Mouse (Mus musculus) liver, embryonic 15.5 days (tissue): Measurements from ENCODE around the gene Etfdh. TPM values are rescaled to one million over a fixed set of nuclear protein-coding genes. Genes with fewer than 3 reads are reported as not detected.

Source experiments
- ATAC-seq: fragments of 200-750 bp; cut with Nextera tagmentation; 2 replicates; pipeline ENCODE4 v1.8.0; 2017; ENCODE audit warnings: moderate number of reproducible peaks, mild to moderate bottlenecking, moderate library complexity; ENCODE audit not compliant: insufficient read depth
- H3K27ac ChIP-seq: fragments of 300-500 bp; sonication (generic); replicated peaks from 2 replicates; pipeline ENCODE4 v1.5.1; 2015; ENCODE audit warnings: mild to moderate bottlenecking, inconsistent platforms
- H3K27me3 ChIP-seq: fragments of 300-500 bp; sonication (generic); 2 replicates; pipeline ENCODE4 v1.6.1; 2015; ENCODE audit warnings: mild to moderate bottlenecking, inconsistent platforms
- H3K36me3 ChIP-seq: fragments of 300-500 bp; sonication (generic); replicated peaks from 2 replicates; pipeline ENCODE4 v1.6.1; 2015; ENCODE audit warnings: moderate library complexity, mild to moderate bottlenecking, inconsistent platforms
- H3K4me1 ChIP-seq: fragments of 300-500 bp; sonication (generic); replicated peaks from 2 replicates; pipeline ENCODE4 v1.6.1; 2015; ENCODE audit warnings: inconsistent platforms
- H3K4me2 ChIP-seq: fragments of 300-500 bp; sonication (generic); 2 replicates; pipeline ENCODE4 v1.6.1; 2015; ENCODE audit warnings: moderate library complexity, mild to moderate bottlenecking, inconsistent platforms
- H3K4me3 ChIP-seq: fragments of 300-500 bp; sonication (generic); replicated peaks from 2 replicates; pipeline ENCODE4 v1.5.1; 2015; ENCODE audit warnings: mild to moderate bottlenecking, inconsistent platforms
- H3K9ac ChIP-seq: fragments of 300-500 bp; sonication (generic); 2 replicates; pipeline ENCODE4 v1.6.1; 2015; ENCODE audit warnings: moderate library complexity, mild to moderate bottlenecking, inconsistent platforms
- H3K9me3 ChIP-seq: fragments of 300-500 bp; sonication (generic); replicated peaks from 2 replicates; pipeline ENCODE4 v1.6.1; 2016; ENCODE audit warnings: inconsistent platforms
- WGBS: fragments of 180-500 bp; shearing (Covaris S2); methylation state at CpG from one replicate; pipeline ENCODE4 v1.1.7; 2015; ENCODE audit warnings: mixed read lengths; ENCODE audit not compliant: insufficient replicate concordance; 5-methylcytosine and 5-hydroxymethylcytosine counted together
- polyA plus RNA-seq: library from polyadenylated mRNA; unstranded; fragments of >200 nt; fragmentation: Nextera tagmentation; extraction: Ambion mirVana; gene quantifications from 2 replicates; pipeline ENCODE4 v1.2.1, GENCODE M21; 2015

Etfdh gene
- 44.5 and 47.5 TPM in 2 replicates for polyA plus RNA-seq

DNA sequence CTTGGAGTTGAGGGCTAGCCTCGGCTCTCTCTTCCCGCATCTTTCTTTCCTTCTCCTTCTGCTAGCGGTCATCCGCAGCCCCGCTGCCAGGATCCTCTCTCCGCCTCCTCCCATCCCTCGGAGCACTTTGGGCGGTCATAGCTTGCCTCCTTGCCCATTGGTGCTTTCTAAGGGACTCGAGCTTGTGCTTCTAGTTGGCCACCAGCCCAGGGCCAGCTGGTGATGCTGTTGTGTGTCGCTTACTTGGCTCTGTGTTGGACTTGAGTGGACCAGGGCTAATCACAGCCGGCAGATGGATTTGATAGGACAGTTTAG, at the start of gene Etfdh:
Gene Etfdh (minus strand): TSS at position 85 of the 315 bp plus-strand sequence.
- Histone ChIP-seq H3K4me3 (peak within 1 kb of the TSS; percentile 97), H3K9ac (peak within 1 kb of the TSS; percentile 91), H3K27me3 (no peaks in the 10 kb centered on the region), H3K36me3 (peaks cover 26% of the 10 kb centered on the region), H3K4me2 (peak within 1 kb of the TSS; percentile 90), H3K4me1 (peaks cover 17% of the 10 kb centered on the region), H3K9me3 (no peaks in the 10 kb centered on the region), H3K27ac (peak within 1 kb of the TSS; percentile 94)
- WGBS = 2% methylated on average over 11 of the region's 11 CpGs
- peak; percentile 29 for ATAC-seq

DNA sequence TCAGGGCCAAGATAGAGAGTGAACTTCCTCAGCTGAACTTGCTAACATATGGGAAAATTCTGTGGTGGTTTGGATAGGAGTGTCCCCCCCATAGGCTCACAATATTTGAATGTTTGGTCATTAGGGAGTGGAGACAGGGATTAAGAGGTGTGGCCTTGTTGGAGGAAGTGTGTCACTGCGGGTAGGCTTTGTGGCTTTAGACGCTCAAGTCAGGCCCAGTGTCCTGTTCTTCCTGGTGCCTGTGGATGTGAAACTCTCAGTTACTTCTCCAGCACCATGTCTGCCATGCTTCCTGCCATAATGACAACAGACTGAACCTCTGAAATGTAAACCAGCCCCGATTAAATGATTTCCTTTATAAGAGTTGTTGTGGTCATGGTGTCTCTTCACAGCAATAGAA, 47.1 kb upstream of the Etfdh start:
- Histone ChIP-seq H3K36me3 (no peaks in the 10 kb centered on the region), H3K27ac (no peak overlapping the region), H3K4me2 (no peak overlapping the region), H3K27me3 (no peaks in the 10 kb centered on the region), H3K4me3 (no peak overlapping the region), H3K9me3 (no peaks in the 10 kb centered on the region), H3K9ac (no peak overlapping the region), H3K4me1 (no peaks in the 10 kb centered on the region)
- WGBS = 63% methylated on average over 3 of the region's 3 CpGs
- no peak for ATAC-seq

DNA sequence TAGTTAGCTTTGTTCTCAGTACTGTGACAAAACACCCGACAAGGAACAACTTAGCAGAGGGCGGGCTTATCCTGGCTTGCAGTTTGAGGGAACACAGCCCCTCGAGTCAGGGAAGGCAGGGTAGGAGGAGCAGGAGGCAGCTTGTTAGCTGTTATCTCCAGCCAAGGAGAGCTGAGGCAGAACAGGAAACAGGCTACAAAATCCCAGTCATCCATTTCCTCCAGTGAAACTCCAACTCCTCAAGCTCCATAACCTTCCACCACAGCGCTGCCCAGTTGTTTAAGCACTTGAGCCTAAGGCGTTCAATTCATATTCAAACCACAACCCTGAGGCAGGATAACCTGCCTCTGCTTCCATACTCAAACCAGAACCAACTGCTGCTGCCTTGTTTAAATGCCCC, 45.3 kb upstream of the Etfdh start:
- WGBS = 49% methylated on average over 5 of the region's 5 CpGs
- no peaks in the 10 kb centered on the region for H3K36me3 ChIP-seq
- H3K4me3 ChIP-seq = no peak overlapping the region
- ATAC-seq = no peak
- H3K27me3 ChIP-seq = no peaks in the 10 kb centered on the region
- H3K4me1 ChIP-seq = no peaks in the 10 kb centered on the region
- H3K4me2 ChIP-seq = no peak overlapping the region
- no peaks in the 10 kb centered on the region for H3K9me3 ChIP-seq
- H3K9ac ChIP-seq = no peak overlapping the region
- no peak overlapping the region for H3K27ac ChIP-seq

DNA sequence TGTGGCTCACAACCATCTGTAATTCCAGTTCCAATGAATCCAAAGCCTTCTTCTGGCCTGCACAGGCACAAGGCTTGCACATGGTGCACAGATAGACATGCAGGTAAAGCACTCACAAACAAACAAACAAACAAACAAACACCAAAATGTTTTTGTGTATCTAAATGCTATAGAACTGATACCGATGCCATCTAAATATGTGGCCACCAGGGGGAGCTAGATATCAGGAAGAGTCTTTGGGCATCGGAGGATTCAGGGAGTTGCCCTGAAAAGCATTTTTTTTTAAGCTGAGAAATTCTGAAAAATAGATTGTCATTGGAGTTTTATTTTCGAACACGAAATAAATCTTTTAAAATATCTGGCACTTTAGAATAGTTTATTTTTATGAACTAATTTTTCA, 43.8 kb upstream of the Etfdh start:
- ATAC-seq = no peak
- 5% methylated on average over 4 of the region's 4 CpGs for WGBS

DNA sequence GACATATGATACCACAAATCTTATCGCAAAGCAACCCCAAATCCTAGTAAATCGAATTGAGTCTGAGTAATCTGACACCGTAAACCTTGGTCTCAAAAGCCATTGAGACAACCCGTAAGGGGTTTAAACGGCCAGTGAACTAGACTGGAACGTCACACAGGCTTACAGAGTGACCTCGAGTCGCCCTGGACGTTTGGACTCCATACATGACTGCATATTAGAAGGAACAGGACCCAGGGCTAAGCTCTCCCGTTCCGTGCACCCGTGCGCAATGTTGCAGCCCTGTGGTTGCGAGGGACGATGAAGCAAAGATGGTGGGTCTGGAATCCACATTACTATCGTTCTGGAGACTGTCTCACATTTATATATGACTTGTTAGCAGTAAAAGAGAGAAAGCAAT, 42.9 kb upstream of the Etfdh start:
- 72% methylated on average over 16 of the region's 16 CpGs for WGBS

More for the DNA sequence above, 43.8 kb upstream of the Etfdh start:
- H3K4me2 ChIP-seq = no peak overlapping the region
- H3K9me3 ChIP-seq = no peaks in the 10 kb centered on the region
- no peak overlapping the region for H3K4me3 ChIP-seq
- H3K9ac ChIP-seq = no peak overlapping the region
- H3K36me3 ChIP-seq = no peaks in the 10 kb centered on the region
- H3K27me3 ChIP-seq = no peaks in the 10 kb centered on the region
- no peaks in the 10 kb centered on the region for H3K4me1 ChIP-seq
- no peak overlapping the region for H3K27ac ChIP-seq

DNA sequence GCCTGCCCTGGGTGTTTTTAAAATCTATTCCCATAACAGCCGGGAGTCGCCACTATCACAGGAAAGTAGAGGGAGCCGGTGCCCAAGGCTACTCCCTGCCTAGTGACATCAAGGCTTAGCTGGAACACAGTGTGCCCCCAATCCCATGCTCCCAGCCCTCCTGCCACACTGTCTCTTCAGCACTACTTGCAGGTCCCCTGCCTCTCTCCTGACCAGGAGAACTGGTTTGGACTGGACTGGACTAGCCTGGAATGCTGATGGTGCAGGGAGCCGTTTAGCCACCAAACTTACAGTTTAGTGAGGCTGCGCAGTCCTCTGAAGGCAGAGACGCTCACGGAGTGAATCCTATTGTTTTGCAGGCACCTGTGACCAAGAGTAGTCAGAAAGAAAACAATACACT, 41.3 kb upstream of the Etfdh start:
- H3K4me1 ChIP-seq = no peaks in the 10 kb centered on the region
- no peak overlapping the region for H3K9ac ChIP-seq
- WGBS = 62% methylated on average over 7 of the region's 7 CpGs

More for the DNA sequence above, 42.9 kb upstream of the Etfdh start:
- no peak for ATAC-seq
- no peak overlapping the region for H3K4me2 ChIP-seq
- no peaks in the 10 kb centered on the region for H3K27me3 ChIP-seq
- H3K4me1 ChIP-seq = no peaks in the 10 kb centered on the region
- no peaks in the 10 kb centered on the region for H3K9me3 ChIP-seq
- no peaks in the 10 kb centered on the region for H3K36me3 ChIP-seq
- no peak overlapping the region for H3K27ac ChIP-seq
- H3K9ac ChIP-seq = no peak overlapping the region
- H3K4me3 ChIP-seq = no peak overlapping the region

DNA sequence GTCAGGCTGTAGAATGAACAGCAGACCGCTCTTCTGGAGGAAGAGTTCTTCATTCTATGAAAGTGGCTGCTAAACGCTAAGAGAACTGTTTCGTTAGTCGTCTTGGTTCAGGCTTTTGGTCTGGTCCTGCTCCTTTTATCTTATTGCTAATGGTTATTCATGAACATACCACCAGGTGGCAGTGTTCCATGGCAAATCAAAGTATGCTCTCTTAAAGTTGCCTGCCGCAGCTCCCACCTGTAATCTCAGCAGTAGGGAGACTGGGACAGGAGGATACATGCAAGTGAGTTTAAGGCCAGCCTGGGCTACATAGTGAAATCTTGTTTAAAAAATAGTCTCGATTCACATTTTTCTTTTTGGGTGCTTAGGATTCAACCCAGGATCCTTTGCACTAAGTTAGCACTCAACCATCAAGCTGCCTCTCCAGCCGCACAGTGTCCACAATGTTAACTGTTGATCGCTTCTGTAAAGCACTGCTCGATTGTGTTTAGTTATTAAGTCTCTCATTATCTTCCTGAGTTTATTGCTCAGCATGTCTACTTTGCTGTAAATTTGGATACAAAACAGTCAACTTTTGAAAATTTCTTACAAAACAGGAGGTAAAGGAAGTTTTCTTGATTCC, 35.6 kb upstream of the Etfdh start:
- no peak for ATAC-seq
- Histone ChIP-seq H3K4me2 (no peak overlapping the region), H3K4me1 (no peaks in the 10 kb centered on the region), H3K27ac (no peak overlapping the region), H3K36me3 (no peaks in the 10 kb centered on the region), H3K9ac (no peak overlapping the region), H3K9me3 (no peaks in the 10 kb centered on the region), H3K27me3 (no peaks in the 10 kb centered on the region), H3K4me3 (no peak overlapping the region)
- 32% methylated on average over 9 of the region's 9 CpGs for WGBS

More for the DNA sequence above, 41.3 kb upstream of the Etfdh start:
- no peaks in the 10 kb centered on the region for H3K9me3 ChIP-seq
- H3K36me3 ChIP-seq = no peaks in the 10 kb centered on the region
- no peak for ATAC-seq
- no peak overlapping the region for H3K4me3 ChIP-seq
- no peaks in the 10 kb centered on the region for H3K27me3 ChIP-seq
- H3K27ac ChIP-seq = no peak overlapping the region
- no peak overlapping the region for H3K4me2 ChIP-seq

DNA sequence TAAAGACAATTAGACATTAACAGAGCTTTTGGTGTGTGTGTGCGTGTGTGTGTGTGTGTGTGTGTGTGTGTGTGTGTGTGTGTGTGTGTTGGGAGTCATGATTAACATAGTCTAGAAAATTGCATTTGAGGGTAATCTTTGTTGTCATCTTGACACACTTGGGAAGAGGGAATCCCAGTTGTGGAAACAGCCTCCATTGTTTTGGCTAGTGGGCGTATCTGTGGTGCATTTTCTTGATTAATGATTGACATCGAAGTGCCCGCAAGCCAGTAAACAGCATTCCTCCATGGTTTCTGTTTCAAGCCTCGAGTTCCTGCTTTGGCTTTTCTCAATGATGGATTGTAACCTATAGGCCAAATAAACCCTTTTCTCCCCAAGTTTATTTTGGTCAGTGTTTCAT, 27.4 kb upstream of the Etfdh start:
- Histone ChIP-seq H3K36me3 (no peaks in the 10 kb centered on the region), H3K4me3 (no peak overlapping the region), H3K4me2 (no peak overlapping the region), H3K27me3 (no peaks in the 10 kb centered on the region), H3K9me3 (no peaks in the 10 kb centered on the region), H3K9ac (no peak overlapping the region), H3K27ac (no peak overlapping the region), H3K4me1 (no peaks in the 10 kb centered on the region)
- no peak for ATAC-seq
- 31% methylated on average over 5 of the region's 5 CpGs for WGBS

DNA sequence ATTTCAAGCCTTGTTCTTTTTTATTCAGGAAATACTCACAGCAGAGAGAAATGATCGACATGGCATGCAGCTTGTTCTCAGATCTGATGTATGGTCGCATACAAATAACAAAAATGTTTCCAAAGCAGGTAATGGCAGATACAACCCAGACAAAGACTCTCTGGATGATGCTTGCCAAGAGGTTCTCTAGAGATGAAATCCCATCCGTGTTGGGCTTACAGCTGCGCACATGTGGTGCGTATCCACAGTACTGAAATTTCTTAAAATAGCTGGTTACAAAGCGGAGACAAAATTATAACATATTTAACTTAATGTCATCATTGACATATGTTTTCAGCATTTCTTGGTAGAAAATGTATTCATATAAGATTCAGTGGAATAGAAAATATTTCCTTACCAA, 22.8 kb upstream of the Etfdh start:
- Histone ChIP-seq H3K9ac (no peak overlapping the region), H3K4me2 (no peak overlapping the region), H3K9me3 (no peaks in the 10 kb centered on the region), H3K27me3 (no peaks in the 10 kb centered on the region), H3K27ac (no peak overlapping the region), H3K4me1 (no peaks in the 10 kb centered on the region), H3K36me3 (no peaks in the 10 kb centered on the region), H3K4me3 (no peak overlapping the region)
- 77% methylated on average over 6 of the region's 6 CpGs for WGBS
- ATAC-seq = no peak

DNA sequence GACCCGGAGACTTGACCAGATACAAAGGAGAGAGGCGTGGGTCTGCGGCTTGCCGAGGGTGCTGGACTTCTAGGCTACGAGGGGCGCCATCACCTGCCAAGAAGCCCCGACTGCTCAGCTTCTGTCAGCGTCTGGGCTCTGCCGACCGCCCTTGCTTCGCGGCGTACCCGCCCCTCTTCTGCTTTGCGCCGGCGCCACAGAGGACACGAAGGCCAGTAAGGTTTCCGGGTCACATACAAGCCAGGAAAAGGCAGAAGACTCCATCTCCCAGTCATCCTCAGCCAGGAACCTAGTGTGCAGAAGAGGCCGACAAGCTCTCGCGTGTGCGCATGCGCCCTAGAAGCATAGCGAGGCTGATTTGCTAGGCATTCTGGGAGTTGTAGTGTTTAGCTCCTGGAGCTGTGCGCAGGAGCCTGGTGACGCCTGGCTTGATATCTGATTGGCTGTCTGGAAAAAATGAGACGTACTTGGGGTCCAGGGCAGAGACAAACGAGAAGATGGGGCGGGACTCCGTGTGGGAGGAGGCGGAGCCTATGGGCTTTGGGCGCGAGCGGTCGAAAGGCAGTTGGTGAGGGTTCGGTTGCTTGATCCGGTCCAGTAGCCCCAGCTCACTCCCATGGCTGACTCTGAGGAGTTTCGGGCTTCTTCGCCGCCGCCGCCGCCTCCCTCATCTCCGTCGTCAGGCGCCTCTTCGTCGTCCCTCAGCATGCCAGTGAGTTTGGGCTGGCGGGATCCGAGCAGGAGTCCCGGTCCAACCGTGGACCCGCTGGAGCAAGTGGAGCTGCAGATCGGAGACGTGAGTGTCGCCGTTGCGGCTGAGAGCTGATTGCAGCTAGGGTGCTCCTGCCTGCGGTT, 512 bp downstream of the Etfdh start, which contains the start of gene 4930579G24Rik:
Gene 4930579G24Rik (plus strand): TSS at position 519 of the 855 bp plus-strand sequence.
- H3K36me3 ChIP-seq = peaks cover 25% of the 10 kb centered on the region
- no peaks in the 10 kb centered on the region for H3K27me3 ChIP-seq
- peak within 1 kb of the TSS; percentile 94 for H3K27ac ChIP-seq
- H3K4me1 ChIP-seq = peaks cover 17% of the 10 kb centered on the region
- H3K4me3 ChIP-seq = peak within 1 kb of the TSS; percentile 97
- peak within 1 kb of the TSS; percentile 90 for H3K4me2 ChIP-seq
- peak within 1 kb of the TSS; percentile 91 for H3K9ac ChIP-seq
- H3K9me3 ChIP-seq = no peaks in the 10 kb centered on the region
- peak; percentile 99 for ATAC-seq
- under 1% methylated on average over 60 of the region's 60 CpGs for WGBS

DNA sequence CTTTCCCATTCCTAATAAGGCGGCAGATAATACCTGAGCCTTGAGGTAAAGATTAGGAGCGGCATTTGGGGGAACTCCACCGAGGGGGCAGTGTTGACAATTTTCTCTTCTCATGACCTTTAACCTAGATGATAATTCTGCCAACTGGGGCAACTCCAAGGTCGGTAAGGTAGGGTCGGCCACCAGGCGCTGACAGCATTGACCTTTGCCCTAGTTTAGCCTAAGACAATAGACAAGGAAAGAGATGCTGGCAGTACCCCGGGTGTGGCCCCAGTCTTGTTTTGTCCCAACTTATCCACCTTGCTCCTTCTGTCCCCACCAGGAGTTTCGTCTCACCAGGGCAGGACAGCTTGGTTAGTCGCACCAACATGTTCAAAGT, 1.1 kb downstream of the Etfdh start:
- no peaks in the 10 kb centered on the region for H3K27me3 ChIP-seq
- peak overlapping the region; percentile 67 for H3K9ac ChIP-seq
- peaks cover 17% of the 10 kb centered on the region for H3K4me1 ChIP-seq
- 0% methylated on average over 9 of the region's 9 CpGs for WGBS
- no peaks in the 10 kb centered on the region for H3K9me3 ChIP-seq
- H3K4me2 ChIP-seq = peak overlapping the region; percentile 90
- H3K4me3 ChIP-seq = peak overlapping the region; percentile 97
- H3K27ac ChIP-seq = peak overlapping the region; percentile 94
- peak; percentile 9 for ATAC-seq
- peaks cover 19% of the 10 kb centered on the region for H3K36me3 ChIP-seq
